Mouse (Mus musculus) kidney, adult 2 months (tissue): ENCODE results near the gene Rbpms2.

Experiments used
- CTCF ChIP-seq: fragments of 200-500 bp; conservative IDR thresholded peaks from 2 replicates; pipeline ENCODE4 v1.5.1; 2011; ENCODE audit warnings: low read depth, mild to moderate bottlenecking, control low read depth, low read length, moderate library complexity, mixed read lengths; ENCODE audit not compliant: insufficient read depth, insufficient read length
- POLR2A ChIP-seq: fragments of 200-500 bp; IDR thresholded peaks from one replicate; pipeline ENCODE4 v1.6.1; 2011; ENCODE audit warnings: low read depth, low read length, control low read depth

GRCm38 (mm10) chr9:65671431-65671931, 42.0 kb downstream of the Rbpms2 start:
- TF ChIP-seq POLR2A (no peak), CTCF (no peak)
